Mouse (Mus musculus) embryonic stem cell, embryonic (primary cell): Measurements from ENCODE around the gene Erc2.

Source experiments
- CTCF ChIA-PET, 4 experiments: fragments of 300-600 bp in 2 of 4; fragments of 350-600 bp in 2 of 4; sonication (Branson Sonifier 250); formaldehyde crosslinking; loops; one replicate each; lab custom pipeline; 2022; ENCODE audit warnings: inconsistent platforms in 2 of 4; lab: Charles Lee
- POLR2A ChIA-PET, 4 experiments: fragments of 300-600 bp in 2 of 4; fragments of 350-600 bp in 2 of 4; sonication (Branson Sonifier 250); formaldehyde crosslinking; loops; one replicate each; lab custom pipeline; 2022; ENCODE audit warnings: antibody characterized with exemption in 4 of 4, inconsistent platforms in 1 of 4; lab: Charles Lee

The Erc2 gene

DNA sequence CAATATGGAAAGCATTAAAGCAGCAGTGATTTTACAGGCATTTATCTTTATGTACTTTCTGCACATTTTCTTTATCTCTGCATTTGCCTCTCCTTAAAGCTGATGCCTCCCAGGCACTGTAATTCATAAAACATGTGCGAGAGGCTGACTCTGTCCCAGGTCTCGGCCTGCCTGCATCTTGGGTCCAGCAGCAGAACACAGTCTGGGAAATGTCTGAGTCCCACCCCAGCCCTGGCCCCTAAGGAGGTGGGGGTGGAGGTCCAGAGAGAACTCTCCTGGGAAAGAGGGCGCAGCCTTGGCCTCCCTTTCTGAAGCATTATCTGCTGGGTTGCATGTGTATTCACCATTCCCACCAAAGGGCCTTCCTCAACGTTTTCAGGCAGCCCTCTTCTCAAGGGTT is 420.9 kb downstream of the Erc2 start:
- CTCF ChIA-PET: no interaction called here
- POLR2A ChIA-PET: no interaction called here

DNA sequence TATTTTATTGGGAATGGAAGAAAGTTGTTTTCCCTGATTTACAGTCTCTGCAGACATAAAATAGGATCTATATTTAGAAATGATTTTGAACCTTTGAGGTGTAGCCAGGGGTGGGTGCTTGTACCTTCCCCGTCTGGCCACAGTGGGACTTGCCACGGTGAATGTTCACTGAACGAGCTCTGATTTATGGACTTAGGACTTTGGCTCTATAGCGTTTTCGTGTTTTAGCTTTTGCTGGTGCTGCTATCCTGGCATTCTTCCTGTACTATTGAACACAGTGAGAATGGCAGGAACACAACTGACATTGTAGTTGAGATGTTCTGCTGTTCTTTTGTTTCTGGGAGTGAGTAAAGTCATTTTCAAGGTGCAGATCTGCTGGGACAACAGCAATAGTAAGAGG is 429.4 kb downstream of the Erc2 start:
- ChIA-PET CTCF (no interaction called here), POLR2A (interaction anchor here in 1 of 4 experiments (0.6 to 1.0 kb wide), 2 partner anchors 22 to 900 kb away, joined by 3 read pairs; no protein-coding TSS in a partner anchor)

DNA sequence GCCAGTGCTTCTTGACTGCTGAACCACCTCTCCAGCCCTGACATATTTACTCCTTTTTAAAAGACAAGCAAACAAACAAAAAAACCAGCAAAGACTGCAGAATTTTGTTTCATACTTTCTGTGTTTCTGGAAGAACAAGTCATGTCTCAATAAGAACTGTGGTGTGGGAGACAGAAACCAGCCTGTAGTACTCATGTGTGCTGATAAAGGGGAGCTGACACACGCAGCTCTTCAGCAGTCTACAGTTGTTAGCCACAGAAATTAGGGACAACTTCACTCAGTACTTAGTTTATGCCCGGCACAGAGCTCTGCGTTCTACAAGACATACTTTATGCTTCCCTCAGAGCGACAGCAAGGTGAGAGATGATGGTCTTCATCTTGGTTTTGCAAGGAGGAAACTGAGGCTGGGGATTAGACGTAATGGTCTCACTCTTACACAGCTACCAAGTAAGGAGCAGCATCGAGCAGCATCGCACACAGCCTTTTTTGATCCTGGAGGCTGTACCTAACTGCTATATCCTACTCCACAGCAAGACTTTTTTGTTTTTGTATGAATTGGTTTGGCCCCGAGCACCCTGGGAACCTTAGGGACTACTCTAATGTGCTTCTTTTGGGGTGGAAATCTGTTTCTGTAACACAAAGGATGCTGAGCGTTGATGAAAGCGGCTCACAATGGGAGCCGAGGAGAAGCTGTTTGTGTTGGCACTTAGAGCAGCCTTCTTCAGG is 435.1 kb downstream of the Erc2 start:
- ChIA-PET POLR2A (interaction anchor here in 1 of 4 experiments (0.5 kb wide), 1 partner anchor 42 kb away, joined by 4 read pairs; no protein-coding TSS in a partner anchor), CTCF (no interaction called here)

DNA sequence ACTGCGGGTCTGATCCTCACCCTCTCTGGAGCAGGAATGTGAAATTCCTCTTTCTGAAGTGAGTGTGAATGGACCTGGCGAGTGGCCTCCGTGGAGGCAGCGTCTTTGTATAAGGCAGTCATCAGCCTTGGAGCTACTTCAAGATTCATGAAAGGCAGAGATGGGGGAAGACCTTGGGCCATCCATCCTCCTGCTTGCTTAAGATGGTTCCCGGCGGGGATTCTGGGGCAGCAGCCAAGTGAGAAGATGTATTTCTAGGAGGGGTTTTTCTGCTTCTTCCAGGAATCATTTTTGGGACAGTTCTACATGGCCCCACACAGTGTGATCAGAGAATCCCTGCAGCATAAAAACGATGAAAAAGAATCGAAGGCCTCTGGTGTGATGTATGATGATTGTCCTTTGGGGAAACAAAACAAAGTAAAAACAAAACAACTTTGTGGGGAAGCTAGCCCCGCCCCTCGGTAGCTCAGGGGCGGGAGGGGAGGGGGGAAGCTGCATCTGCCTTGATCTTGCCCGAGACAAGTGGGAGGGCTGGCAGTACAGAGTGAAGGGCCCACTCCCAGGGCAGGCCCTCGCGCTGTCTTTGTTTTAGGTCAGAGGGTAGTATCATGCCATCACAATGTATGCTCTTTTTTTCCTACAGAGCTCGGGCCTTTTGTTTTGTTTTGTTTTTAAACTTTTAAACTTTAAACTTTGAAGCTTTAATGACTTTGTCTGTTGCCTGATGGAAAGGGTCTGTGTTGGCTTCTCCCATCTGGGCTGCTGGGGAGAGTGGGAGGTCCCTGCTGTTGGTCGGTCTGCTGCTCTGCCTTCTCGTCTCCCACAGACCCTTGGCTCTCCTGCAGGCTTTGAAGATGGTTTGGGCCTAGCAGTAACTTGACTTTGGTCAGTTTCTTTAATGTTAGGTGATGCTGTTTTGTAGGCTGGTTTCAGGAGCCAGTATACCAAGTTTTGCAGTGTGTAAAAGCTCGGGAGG is 435.9 kb downstream of the Erc2 start:
- POLR2A ChIA-PET: interaction anchor here in 1 of 4 experiments (0.5 kb wide), 1 partner anchor 43 kb away, joined by 4 read pairs; no protein-coding TSS in a partner anchor
- CTCF ChIA-PET: no interaction called here

DNA sequence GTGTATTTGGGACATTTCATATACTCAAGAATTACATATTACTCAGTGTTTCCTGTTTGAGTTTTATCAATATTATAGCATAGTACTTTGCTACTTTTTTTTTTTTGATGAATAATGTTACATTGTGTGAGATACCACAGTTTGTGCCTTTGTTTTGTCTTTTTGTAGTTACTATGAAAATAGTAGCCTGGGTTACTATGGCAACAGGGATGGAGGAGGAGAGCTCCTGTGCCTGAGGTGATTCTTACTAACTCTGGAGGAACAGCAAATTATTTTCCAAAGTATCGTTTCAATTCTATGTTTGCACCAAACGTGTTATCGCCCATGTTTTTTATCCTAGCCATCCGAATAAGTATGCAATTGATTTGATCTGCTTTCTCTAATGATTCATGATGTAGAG is 438.7 kb downstream of the Erc2 start:
- ChIA-PET POLR2A (no interaction called here), CTCF (no interaction called here)

DNA sequence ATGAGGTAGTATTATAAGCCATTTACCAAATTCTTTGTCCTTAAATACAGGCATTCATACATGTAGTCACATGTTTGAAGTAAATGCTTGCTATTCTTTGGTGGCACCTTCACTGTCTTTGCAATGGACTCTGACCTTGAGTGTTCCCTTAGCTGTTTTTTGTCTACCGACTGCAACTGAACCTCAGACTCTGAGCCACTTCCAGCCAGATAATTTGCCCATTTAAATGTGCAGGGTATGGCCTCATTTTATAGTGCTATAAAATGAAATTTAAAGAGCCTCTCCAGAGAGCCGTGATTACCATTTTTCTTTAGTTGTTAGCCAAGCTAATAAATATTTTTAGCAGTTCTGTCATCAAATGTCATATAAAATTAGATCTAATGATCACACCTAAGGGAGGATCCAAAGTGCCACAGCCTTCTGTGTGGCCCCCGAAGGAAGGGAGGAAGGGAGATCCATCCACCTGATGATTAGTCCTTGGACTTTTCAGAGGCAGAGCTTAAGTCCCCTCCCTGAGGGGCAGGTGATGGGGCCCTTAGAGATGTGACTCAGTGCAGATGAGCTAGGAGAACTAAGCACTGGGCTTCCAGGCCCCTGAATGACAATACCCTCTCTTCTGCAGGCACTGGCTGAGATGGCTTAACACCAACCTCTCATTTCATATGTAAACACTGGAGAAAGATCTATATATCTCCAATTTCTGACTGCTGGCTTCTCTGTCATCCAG is 439.6 kb downstream of the Erc2 start:
- CTCF ChIA-PET: no interaction called here
- POLR2A ChIA-PET: interaction anchor here in 1 of 4 experiments (0.6 kb wide), 1 partner anchor 465 kb away, joined by 6 read pairs; no protein-coding TSS in a partner anchor

DNA sequence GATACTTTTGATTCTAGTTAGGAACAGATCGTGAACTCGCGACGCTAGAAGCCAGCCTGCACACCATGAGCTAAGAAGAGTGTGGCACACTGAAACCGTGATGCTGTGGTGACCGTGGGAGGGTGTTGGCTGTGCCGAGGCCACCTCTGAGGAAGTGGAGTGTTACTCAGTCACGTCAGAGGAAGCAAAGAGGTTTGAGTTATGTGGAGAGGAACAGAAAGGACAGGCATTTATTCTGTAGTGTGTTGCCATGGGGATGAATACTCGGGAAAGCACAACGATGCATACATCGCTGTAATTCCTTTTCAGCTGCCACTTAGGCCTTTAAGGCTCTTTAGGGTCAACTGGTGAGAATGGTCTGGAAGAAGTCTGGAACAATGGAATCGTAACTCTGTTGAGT is 445.8 kb downstream of the Erc2 start:
- POLR2A ChIA-PET: no interaction called here

DNA sequence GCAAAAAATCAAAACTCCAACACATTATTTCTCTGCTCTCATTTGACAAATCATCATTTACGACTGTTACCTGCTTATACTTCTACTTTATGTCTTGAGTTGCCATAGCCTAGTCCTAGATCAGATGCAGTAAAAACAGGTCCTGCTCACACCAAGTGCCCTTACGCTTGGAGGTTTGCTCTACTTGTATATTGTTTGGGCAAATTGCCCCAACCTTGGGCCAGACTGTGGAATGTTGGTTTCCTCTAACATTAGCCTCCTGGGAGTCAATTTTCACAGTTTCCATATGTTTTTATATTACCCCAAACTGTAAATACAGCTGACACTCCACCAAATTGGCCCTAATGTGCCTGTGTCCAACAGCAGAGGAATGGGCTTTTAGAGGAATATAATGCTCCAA is 447.6 kb downstream of the Erc2 start:
- CTCF ChIA-PET: interaction anchor here in 1 of 4 experiments (0.6 kb wide), 1 partner anchor 473 kb away, joined by 3 read pairs; no protein-coding TSS in a partner anchor
- POLR2A ChIA-PET: no interaction called here

More for the DNA sequence above, 445.8 kb downstream of the Erc2 start:
- CTCF ChIA-PET: no interaction called here

DNA sequence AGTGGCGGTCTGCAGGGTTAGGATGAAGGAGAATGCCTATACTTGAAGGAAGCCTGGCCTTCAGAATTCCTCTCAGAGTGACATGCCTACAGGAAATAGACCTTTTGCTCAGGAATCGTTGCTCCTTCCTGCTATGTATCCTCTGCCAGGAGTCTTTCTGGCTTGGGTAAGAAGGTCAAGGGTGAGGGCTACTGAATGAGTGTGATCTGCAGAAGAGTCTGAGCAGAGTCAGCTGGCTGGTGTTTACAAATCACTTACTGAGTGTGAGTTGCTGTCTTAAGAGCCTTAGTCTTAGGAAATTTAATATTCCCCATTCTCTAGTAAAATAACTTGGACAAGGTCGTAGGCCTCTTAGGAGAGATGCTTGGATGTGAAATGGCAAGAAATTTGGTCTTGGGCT is 450.3 kb downstream of the Erc2 start:
- ChIA-PET CTCF (interaction anchor here in 1 of 4 experiments (1.0 kb wide), 1 partner anchor 124 kb away, joined by 3 read pairs; no protein-coding TSS in a partner anchor), POLR2A (no interaction called here)

DNA sequence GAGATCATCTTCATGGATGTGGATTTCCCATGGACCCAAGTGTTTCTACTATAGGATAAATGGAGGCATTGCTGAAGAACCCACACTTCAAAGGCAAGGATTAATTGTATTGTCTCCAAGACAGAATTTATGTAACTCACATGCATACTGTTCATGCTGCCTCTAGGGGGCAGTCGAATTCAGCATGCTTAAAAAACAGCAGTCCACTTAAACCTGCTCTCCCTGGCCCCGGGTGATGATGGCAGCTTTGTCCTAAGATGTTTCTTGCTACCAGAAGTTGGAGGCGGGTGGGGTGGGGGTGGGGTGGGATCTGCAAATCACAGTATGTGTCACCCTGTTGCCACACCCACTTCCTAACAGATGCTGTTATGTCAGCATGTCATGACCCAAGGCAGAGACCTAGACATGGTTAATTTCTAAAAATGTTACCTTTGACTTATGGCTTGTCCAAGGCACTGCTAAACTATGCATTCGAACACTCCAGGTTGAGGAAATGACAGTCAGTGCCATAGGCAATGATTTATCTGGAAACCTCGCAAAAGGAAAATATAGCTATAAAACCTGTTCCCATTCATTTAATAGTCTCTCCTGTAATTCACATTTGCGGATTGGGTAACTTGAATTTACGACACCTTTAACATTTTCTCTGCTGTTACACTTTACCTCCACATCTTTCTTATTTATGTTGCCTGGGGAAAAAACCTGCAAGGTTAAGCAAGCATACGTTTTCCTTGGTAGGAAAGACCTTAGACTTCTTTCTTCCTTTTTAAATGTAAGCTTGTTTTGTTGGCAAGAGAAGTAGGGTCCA is 467.6 kb downstream of the Erc2 start:
- POLR2A ChIA-PET: interaction anchor here in 1 of 4 experiments (0.6 kb wide), 1 partner anchor 23 kb away, joined by 3 read pairs; no protein-coding TSS in a partner anchor
- CTCF ChIA-PET: interaction anchor here in 2 of 4 experiments (0.6 to 0.9 kb wide), 3 partner anchors 11 to 418 kb away, joined by 3 to 8 read pairs (median 4); no protein-coding TSS in a partner anchor

DNA sequence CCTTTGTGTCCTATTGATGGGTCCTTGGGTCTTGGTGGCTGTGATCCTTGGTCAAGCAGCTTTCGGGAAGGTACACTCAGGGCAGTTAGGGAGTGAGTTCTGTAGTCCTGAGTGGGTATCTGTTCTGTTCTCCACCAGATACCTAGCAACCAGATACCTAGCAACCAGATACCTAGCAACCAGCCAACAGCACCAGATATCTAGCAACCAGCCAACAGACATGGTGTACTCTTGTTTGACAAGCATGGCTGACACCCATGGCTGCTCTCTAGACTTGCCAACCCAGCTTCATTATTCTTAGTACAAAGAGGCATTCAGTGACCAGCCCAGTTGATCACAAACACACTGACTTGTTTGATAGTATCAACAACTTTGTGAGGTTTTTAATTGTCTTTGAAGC is 469.1 kb downstream of the Erc2 start:
- ChIA-PET POLR2A (no interaction called here), CTCF (interaction anchor here in 1 of 4 experiments (0.6 kb wide), 1 partner anchor 1826 kb away, joined by 3 read pairs; no protein-coding TSS in a partner anchor)

DNA sequence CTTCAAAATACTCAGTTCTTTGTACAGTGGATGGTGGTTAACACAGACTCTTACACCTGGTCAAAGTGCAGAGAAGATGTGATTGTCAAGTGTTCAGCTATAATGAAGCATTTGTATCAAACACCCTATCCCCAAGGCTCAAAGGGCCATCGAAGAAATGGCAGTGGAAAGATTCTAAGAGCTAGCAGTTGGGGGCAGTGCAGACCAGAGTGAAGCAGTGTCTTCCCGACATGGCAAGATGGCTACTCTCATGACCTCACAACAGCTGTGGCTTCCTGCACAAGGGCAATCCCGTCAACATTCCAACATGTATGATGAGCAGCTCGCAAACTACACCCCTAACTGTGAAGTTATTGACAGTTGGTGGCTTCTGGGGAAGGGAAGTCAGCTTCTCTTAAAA is 471.0 kb downstream of the Erc2 start:
- CTCF ChIA-PET: interaction anchor here in 2 of 4 experiments (0.5 to 1.3 kb wide), 3 partner anchors 320 to 1018 kb away, joined by 4 to 21 read pairs (median 4); no protein-coding TSS in a partner anchor

DNA sequence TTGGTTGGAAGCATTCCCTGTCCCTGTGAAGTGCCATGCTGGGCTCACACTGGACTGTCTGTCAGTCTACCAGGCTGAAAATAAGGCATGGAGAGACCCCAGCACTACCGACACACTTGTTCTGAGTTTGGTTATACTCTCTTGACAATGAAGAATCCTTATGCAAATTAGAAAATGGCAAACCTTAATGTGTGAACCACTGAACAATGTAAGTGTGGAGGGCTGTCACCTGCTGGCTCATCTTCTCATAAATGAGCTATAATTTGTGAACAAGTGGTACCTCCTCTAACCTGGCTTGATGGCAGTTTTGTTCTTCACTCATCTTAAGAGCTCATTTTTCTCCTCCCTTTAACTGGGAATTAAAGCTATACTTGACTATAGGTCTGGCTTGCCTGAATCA is 471.7 kb downstream of the Erc2 start:
- POLR2A ChIA-PET: no interaction called here

More for the DNA sequence above, 471.0 kb downstream of the Erc2 start:
- POLR2A ChIA-PET: no interaction called here

DNA sequence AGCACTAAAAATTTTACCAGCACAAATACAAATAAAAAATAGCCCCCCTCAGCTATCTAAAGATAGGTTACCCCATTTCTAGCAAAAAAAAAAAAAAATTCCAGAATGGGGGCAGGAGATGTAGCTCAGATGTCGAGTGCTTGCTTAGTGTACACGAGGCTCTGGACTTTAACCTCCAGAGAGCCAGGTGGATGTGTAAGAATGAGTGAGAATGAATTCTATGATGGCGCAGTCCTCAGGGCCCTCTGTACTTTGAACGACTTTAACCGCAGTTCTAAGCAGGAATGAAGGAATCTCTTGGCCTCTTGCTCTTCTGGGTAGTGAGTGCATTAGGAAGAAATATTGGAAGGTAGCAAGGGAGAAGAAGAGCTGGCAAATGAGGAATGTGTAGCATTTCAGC is 476.9 kb downstream of the Erc2 start:
- POLR2A ChIA-PET: no interaction called here
- CTCF ChIA-PET: no interaction called here

More for the DNA sequence above, 471.7 kb downstream of the Erc2 start:
- CTCF ChIA-PET: interaction anchor here in 1 of 4 experiments (1.1 to 1.3 kb wide), 2 partner anchors 414 to 1017 kb away, joined by 4 read pairs; no protein-coding TSS in a partner anchor

DNA sequence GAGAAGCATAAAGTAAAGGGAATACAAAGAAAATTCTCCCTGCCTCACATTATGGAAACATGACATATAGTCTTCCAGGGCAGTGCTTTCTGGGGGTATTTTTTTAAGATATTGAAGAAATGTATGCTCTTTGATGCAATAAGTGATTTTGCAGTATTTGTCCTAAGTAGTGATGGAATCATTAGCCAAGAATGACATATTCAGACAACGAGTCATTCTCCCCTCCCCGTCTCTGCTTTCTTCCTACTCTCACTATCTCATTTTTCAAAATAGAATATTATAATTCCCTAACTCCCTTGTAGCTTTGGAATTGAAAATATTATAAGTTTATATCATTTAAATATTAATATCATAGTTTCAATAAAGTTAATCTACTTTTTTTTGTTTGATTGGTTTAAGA is 490.9 kb downstream of the Erc2 start:
- ChIA-PET CTCF (no interaction called here), POLR2A (no interaction called here)

DNA sequence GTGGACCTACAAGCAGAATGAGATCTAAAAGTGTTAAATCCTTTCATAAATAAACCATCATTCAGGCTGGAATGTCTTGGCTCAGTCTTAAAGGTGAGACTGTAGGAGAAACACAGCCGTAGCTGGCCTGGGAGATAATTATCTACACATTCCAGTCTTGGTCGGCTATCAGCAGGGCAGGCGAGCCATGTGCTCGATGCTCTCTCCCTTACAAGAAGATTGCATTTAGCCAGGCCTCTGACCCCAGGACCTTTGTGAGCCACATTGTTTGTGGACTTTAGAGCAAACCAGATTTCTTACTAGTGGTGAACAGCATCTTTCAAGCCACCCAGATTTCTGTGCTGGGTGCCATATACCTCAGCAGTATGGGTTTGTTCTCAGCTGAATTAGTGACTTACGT is 498.6 kb downstream of the Erc2 start:
- CTCF ChIA-PET: no interaction called here
- POLR2A ChIA-PET: interaction anchor here in 1 of 4 experiments (0.6 kb wide), 1 partner anchor 1734 kb away, joined by 4 read pairs; no protein-coding TSS in a partner anchor

DNA sequence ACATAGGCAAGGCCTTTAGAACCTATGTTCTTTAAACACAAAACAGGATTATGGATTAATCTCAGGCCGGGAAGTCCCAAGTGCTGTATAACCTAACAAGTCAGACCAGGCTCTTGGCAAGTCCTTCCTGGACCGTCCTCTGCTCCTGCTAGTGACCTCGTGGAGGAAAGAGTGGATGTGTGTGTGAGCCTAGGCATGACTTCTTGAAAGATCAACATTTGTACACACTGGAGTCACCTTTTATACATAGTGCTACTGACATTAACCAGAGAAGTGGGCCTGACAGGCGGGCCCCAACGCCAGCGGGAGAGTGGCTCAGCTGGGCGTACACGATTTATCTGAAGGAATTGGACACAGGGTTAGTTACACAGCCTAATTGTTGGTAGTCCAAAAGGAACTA is 504.6 kb downstream of the Erc2 start:
- POLR2A ChIA-PET: no interaction called here
- CTCF ChIA-PET: no interaction called here

DNA sequence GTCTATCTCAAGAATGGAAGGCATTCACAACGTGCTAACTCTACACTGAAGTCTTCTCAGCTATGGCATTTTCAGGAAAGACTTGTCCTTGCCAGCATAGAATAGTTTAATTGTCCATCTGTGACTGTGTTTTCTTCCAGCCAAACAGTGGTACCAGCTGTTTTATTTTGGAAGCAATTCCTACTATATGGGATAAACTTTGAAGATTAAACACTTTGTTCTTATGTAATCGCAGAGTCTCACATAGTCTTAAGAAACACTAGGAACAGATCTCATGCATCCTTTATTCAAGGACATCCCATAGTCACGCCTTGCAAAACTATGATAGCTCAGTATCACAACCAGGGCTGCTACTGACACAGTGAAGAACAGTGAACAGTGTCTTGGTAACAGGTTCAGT is 506.8 kb downstream of the Erc2 start:
- POLR2A ChIA-PET: no interaction called here
- CTCF ChIA-PET: no interaction called here
